Mouse (Mus musculus): ENCODE measurements at regions not wholly inside any gene's neighbourhood (a gene's known extent, or its start where the extent isn't known, plus 50 kb on each side); places are given as distances from the start of the nearest gene placed in this dataset.

DNA sequence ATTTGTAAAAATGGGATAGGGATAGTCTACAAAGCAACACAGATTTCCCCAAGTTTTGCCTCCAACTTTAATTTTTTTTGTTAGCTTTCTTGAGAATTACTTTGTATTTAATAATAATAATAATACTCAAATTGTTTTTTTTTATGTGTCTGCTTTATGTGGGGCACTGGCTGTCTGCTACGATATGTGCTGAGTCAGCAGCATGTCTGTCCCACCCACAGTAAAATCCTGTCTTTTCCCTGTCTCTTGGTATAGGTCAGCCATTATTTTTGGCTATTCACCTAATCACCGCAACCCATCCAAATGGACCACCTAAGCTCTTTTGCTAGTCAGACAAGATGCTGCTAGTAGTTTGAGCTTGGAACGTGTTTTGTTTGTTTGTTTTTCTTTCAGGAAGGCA lies 473.0 kb downstream of the Hs3st4 start:
- DNase-seq (ENCODE audit: low spot score in 2 of 2): no peak

DNA sequence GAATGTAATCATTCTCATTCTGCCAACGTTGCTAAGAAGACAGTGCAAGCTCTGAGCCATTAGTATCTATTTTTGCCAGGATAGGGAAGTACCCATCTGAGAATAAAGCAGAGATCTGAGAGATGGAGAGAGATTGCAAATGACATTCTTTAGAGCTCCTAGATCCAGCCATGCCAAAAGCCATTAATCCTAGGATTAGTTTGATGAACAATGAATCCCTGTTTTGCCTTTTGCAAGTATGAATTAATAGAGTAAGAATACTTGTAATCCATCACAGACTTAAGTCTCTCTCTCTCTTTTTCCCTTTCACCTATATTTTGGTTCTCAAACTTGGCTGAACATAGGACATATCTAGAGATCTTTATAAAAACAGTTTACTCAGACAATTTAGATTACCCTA lies 504.7 kb downstream of the Hs3st4 start:
- no peak for DNase-seq (ENCODE audit: low spot score in 2 of 2)

DNA sequence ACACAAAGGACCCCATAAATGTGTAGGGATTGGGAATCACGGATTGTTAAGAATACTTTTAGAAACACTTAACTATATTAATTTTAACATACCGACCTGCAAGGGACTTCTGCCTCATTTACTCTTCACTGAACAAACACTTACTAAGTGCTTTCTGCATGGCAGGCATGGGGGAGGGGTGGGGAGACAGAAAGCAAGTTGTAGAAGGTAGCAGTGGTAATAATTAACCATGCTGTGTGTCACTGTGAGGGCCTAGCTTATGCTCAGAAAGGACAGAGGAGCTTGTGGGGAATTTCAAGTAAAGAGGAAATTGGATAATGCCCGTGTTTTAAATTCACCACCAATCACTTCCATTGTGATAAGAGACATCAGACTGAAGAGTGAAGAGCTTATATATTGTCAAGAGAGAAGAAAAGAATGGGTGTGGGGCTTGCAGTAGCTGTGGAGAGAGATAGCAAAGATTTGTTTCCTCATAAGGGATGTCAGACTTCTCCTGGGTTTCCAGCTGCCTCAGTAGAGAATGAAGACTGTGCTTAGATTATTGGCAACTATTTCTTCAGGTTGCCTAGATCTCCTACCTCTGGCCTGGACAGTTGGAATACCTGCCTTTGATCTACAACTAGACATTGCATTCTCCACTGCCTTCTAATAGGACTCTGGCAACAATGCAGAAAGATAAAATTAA lies 508.6 kb downstream of the Hs3st4 start:
- no peak for DNase-seq (ENCODE audit: low spot score in 2 of 2)

DNA sequence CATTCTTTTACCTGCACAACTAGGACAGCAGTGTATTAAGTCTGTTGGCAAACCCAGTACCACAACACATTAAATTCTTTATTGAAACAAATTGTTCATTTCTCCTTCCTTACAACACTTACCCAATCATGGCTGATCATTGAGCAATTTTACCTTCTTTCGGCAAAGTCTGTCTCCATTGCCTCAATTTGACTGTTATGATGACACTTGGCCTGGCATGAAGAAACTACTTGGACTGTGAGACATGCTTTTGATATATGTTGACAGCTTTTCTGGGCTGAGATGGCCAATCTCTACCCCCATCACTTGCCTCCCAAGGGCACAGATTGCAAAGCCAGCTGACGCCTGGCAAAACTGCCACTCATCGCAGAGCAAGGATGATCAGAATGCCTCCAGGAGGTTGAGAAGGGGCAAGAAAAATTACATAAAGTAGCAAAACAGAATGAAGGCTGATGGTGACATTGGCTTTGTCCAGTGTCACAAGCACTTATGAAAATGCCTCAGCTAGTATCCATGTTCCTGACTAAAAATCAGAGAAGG lies 509.3 kb downstream of the Hs3st4 start:
- no peak for DNase-seq (ENCODE audit: low spot score in 2 of 2)

DNA sequence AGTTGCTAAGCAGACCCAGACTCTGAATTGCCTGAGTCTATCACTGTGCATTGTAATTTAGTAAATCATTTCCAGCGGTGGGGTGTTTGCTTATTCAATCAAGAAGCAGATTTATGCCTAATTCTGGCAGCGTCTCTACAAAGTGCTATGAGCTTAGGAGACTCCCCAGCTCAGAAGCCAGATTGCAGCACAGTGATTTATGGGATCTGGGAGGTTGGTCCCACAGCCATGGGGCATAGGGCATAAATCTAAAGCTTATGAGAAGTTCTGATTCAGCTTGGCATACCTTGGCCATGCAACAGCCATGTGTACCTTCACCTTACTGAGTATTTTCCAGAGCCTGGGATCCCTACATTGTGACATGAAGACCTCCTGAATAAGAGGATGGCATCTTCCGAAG lies 518.0 kb downstream of the Hs3st4 start:
- no peak for DNase-seq (ENCODE audit: low spot score in 2 of 2)

DNA sequence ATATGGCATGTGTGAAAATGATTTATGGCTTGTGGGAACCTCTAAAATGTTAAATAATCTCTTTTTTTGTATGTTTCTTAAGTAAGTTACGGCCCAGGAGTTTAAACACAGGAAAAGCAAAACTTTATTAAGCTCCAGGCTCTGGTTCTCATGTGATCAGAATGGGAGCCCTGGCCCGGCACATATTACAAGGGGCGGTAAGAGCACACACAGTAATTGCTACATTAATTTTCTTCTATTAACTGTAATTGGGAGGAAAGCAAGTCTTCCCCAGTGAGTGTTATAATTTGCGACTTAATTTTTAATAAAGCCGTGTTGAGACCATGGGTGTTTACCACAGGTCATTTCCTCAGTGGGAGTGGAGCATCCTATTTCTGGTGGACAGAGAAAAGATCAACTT lies 520.1 kb downstream of the Hs3st4 start:
- DNase-seq (ENCODE audit: low spot score in 2 of 2): no peak

DNA sequence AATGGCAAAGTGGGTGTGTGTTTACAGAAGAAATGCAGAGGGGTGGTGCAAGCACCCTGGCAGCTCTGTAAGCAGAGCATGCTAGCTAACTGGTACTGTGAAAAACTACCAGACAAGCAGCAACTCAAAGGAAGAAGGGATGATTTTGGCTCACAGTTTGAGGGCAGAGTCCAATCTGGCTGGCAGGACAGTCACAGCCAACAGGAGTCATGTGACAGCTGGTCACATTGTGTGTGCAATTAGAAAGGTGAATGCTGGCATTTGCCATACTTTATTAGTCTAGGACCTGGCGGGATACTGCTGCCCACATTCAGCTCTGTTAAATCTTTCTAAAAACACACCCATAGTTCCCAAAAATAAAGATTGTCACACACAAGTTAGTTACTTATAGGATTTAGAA lies 566.4 kb downstream of the Hs3st4 start:
- no peak for DNase-seq (ENCODE audit: low spot score in 2 of 2)

DNA sequence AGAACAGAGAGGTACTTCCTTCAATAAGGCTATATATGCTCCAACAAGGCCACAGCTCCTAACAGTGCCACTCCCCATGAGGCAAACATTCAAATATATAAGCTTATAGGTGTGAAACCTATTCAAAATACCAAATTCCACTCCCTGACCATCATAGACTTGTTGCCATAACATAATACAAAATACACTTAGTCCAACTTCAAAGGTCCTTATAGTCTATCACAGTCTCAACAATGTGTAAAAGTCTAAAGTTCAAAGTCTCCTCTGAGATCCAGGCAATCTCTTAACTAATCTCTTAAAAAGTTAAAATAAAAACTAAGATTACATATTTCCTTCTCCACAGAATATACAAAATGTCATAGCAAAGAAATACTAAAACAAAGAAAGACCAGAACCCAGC lies 574.5 kb downstream of the Hs3st4 start:
- no peak for DNase-seq (ENCODE audit: low spot score in 2 of 2)

DNA sequence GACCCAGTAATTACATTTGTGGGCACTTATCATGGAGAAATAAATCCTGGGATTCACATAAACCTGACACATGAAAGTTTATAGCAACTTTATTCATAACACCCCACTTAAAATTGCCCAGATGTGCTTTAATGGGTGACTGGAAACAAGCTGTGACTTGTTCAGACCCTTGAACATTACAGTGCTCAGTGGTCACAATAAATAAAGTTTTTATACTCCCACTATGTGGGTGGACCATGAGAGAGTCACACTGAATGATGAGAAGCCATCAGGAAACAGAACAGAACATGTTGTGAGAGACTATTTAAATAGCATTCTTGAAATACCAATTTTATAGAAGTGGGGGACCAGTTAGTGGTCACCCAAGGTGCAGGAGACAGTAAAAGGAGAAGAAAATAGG lies 588.1 kb downstream of the Hs3st4 start:
- DNase-seq (ENCODE audit: low spot score in 2 of 2): no peak

DNA sequence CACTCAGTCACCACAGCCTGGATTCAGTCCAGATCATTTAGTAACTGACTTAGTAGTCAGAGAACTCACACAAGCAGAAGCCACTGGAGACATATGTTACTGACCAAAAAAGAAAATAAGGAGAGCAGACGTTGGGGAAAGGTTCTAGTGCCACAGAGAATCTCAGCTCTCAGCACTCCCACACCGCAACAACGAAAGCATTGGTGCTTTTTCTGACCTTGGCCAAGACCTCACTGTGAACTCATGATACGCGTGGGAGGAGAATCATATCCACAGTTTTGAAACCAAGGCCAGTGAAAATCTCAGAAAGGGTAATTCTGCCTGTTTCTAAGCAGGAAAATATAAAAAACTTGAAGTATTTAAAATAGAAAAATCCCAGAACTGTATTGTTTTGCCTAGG lies 591.0 kb downstream of the Hs3st4 start:
- DNase-seq (ENCODE audit: low spot score in 2 of 2): no peak

DNA sequence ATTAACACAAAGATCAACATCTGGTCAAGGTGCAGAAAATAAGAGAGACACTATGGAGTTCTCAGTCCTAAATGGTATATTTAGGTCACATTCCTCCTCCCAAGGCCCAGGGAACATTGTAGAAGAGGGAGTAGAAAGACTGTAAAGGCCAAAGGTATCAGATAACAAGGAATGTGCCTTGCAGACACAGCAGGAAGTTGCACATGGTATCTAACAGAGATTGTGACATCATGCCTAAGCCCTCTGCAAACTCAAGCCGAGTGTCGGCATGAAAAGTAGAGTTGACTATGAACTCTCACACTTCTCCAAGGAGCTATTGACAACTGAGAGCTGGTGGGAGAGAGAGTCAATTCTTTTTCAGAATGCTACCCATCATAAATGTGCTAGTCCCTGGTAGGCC lies 598.7 kb downstream of the Hs3st4 start:
- no peak for DNase-seq (ENCODE audit: low spot score in 2 of 2)

DNA sequence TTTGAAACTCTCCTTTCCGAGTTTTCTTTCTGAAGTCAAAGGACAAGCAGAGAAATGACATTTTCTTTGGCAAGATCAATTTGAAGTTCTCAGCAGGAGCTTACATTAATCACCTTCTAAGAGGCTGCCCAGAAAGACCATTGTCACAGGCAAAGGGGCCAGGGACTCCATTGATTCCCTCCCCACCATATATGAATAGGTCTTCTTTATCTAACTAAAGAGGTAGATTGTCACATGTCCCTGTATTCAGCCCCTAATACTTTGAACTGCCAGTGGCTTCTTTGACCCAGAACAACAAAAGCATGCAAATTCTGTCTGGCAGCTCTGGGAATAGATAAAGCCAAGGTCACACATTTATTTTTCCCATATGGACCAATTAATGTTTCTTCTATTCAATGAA lies 602.6 kb downstream of the Hs3st4 start:
- no peak for DNase-seq (ENCODE audit: low spot score in 2 of 2)

DNA sequence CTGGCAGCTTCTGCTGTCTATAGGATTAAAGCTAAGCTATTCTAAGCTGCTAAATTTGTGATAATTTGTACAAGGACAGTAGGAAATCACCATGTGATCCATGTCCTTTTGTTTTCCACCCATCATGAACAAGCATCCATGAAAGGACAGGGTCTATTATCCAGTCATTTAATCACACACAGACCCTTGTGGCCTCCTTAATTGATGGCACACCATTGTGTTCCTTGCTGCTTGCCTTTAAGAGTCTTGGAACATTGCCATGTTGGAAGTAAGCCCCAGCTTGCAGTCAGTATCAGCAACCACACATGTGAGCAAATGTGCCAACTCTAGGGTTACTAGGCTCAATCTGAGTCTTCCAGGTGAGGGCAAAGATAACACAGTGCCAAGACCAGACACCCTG lies 608.7 kb downstream of the Hs3st4 start:
- no peak for DNase-seq (ENCODE audit: low spot score in 2 of 2)

DNA sequence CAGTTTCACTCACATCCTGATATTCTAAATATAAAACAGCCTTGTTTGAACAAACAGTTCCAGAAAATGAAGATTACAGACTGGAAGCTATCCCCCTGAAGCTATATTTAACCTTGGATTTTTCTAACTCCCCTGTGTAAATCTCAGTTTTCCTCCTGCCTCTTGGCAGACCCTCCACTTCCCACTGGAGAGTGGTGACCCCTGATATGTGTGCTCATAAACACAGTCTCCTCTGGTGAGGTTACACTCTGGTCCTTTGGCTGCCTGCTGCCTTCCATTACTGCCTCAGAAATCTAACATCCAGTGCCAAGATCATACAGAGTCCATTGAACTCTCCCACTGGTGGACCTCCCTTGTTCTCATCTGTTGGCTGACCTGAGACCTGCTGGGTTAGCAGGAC lies 610.8 kb downstream of the Hs3st4 start:
- DNase-seq (ENCODE audit: low spot score in 2 of 2): no peak

DNA sequence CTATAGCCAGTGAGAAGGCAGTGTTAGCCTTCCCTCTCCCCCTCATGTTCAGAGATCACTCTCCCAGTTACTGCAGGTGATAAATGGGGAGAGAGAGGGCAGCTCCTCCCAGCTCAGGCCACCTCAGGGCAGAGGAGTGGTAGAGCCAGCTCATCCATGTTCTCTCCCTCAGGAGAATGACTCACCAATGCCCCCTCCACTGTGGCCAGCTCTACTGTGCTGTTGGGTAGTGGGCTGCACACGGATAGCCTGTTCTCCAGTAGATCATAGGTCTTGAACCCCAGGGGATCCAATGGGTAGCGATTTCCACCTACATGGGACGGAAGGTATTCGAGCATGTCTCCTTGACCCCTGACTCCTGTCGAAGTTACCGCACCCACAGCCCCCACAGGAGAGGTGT lies 618.1 kb downstream of the Hs3st4 start:
- DNase-seq (ENCODE audit: low spot score in 2 of 2): no peak

DNA sequence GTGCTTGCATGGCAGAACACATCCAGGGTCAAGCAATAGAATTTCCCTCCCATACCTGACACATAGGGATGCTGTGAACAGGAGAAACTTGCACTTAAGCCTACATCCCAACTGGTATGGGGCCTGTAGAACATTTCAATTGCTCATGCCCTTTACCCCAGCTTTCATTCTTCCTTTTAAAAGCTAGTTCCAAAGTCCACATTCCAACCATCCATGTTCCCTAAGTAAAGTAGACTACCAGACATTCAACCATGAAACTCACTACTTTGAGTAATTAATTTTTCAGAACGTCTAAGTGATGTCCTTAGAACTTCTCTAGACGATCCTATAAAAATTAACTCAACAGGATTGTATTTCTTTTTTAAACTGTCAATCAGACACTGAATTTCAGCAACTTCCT lies 621.9 kb downstream of the Hs3st4 start:
- DNase-seq (ENCODE audit: low spot score in 2 of 2): no peak

DNA sequence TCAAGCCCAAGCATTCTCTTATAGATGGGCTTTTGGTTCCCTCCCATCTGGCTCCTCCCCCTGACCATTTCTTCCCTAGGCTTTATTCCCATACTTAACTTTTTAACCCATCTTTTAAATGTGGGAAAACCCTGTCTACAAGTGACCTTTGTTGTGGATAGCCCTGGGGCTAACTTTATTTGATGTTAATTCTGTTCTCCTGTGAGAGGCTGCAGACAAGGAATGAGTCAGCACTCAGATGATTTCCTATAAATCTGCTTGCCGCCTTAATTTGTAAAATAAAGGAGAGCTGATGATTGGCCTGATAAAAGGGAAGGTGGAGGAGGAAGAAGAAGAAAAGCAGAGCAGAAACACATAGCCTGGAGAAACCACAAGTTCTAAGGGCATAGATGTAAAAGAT lies 623.3 kb downstream of the Hs3st4 start:
- DNase-seq (ENCODE audit: low spot score in 2 of 2): no peak

DNA sequence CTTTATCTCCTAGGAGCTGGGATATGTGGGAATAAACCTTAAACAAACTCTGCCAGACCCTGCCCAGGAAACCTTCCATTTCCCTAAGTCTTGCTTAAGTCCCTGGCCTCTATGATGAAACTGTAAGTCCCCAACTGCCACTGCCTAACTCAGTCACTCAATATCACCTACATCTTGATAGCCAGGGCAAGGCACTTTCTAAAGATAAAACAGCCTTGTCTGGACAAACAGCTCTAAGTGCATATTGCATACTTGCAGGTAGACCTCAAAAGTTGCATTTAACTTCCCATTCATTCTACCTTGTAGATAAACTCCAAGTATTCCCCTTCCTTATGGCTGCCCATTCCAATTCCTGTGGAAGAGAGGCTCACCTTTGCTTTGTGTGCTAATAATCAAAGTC lies 624.4 kb downstream of the Hs3st4 start:
- no peak for DNase-seq (ENCODE audit: low spot score in 2 of 2)

DNA sequence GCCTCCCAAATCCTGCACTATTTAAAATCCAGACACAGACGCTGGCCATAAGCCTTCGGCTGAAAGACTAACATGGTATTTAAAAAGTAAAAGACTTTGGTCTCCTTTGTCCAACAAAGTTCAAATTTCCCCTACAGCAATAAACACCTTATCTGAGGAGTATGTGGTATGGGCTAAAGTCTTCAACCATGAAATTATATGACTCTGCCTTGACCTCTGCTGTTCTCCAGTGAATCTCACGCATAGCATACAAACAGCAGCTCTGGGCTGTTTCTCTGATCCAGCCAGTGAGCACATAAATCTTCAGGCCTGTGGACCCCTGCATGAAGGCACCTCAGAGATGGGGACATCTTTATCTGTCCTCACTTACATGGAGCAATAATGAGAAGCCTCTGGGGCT lies 627.8 kb downstream of the Hs3st4 start:
- no peak for DNase-seq (ENCODE audit: low spot score in 2 of 2)

DNA sequence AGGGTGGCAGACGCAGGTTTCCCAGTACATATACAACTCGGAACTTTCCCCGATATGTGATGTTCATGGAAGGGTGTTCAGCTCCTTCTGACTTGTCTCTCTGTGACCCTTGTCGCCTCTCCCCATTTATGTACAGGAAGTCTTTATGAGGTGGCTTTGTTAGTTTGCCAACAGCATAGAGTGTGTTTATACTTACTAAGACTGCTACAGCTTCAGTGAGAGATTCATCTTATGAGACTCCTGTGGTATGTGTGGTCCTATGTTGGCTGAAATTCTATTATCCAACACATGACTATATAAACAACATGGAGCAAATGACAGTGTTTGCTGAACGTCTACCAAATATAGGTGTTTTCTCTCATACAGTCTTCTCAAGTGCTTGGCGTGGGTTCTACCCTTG lies 664.5 kb downstream of the Hs3st4 start:
- DNase-seq (ENCODE audit: low spot score in 2 of 2): no peak

DNA sequence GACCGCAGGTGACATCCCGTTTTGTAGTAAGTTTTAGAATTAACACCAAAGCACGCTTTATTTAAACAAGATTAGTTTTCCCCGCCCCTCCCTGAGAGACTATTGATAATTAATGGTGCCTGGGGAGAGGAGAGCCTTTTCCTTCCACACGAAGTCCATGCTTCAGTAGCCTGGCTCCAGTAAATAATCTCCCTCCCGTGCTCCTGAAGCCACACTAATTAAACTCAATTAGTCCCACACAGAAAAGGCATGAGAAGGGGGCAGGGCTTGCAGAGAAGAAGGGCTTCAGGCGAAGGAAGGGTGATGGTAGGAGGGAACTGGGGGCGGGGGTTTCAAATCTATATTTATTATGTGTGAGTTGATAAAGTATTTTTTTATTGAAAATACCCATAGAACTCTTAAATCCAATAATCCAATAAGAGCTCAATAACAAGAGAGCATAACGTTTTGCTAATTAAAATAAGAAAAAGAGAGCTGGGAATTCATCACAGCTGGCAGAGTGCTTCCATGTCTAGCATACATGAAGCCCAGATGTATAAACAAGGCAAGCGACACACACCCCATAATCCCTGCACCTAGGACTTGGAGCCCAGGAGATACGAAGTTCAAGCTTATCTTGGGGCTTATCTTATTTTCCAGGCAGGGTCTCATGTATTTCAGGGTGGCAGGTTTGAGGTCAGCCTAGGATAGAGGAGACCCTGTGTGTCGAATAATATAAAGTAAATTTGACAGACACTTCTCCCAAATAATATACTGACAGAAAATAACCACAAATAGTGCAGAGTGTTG lies 684.7 kb downstream of the Hs3st4 start:
- no peak for DNase-seq (ENCODE audit: low spot score in 2 of 2)

DNA sequence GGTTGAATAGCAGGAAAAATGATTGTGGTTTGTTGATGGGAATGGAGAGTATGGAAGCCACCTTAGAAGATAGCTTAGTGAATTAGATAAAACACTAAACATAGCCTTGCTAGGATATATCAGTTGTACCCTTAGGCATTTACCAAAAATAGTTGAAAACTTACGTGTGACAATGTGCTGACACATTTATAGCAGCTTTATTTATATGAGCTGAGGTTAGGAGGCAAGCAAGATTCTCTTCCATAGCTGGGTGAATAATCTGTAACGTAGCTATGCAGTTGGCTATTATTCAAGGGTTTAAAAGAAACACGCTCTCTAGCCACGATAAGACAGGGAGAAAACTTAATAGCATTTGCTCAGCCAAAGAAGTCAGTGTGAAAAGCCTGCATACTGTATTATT lies 685.4 kb downstream of the Hs3st4 start:
- no peak for DNase-seq (ENCODE audit: low spot score in 2 of 2)

DNA sequence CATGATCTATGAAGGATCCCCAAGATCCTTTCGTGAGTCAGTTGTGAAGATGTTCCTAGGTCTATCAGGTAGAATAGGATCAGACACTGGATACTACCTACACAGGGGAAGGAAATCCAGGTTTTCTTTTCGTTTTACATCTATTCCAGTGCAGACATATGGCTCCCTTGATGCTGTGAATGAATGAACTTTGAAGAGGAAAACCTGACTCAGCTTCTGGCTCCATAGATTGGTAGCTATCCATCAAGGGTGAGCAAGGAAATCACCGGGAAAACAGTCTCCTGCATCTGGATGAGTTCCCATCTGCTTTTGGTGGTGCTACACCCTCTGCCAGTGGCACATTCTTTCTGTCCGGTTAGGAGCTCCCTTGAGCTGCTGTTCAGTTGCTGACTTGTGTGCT lies 687.8 kb downstream of the Hs3st4 start:
- no peak for DNase-seq (ENCODE audit: low spot score in 2 of 2)
